Mouse (Mus musculus) liver, postnatal 0 days (tissue): Measurements from ENCODE around the gene Nsf. TPM values are rescaled to one million over a fixed set of nuclear protein-coding genes. Genes with fewer than 3 reads are reported as not detected.
A peak's percentile ranks its signal among the peaks of the same experiment; 100 is the strongest.

Source experiments
- ATAC-seq: fragments of 200-750 bp; cut with Nextera tagmentation; 2 replicates; pipeline ENCODE4 v1.8.0; 2017; ENCODE audit warnings: mild to moderate bottlenecking, moderate library complexity
- DNase-seq: peaks from one replicate; pipeline ENCODE4 v3.0.0-alpha.2; 2016
- H3K27ac ChIP-seq: fragments of 300-500 bp; sonication (generic); 2 replicates; pipeline ENCODE4 v1.5.1; 2014; ENCODE audit warnings: antibody characterized with exemption, moderate library complexity, mild to moderate bottlenecking, low read depth
- H3K27me3 ChIP-seq: fragments of 300-500 bp; sonication (generic); 2 replicates; pipeline ENCODE4 v1.6.1; 2014; ENCODE audit warnings: low read length, control low read depth, mixed read lengths; ENCODE audit not compliant: insufficient read depth
- H3K36me3 ChIP-seq: fragments of 300-500 bp; sonication (generic); replicated peaks from 2 replicates; pipeline ENCODE4 v1.6.1; 2014; ENCODE audit warnings: mild to moderate bottlenecking, control low read depth, low read length, moderate library complexity, mixed read lengths; ENCODE audit not compliant: insufficient read depth
- H3K4me1 ChIP-seq: fragments of 300-500 bp; sonication (generic); 2 replicates; pipeline ENCODE4 v1.6.1; 2014; ENCODE audit warnings: antibody characterized with exemption, mild to moderate bottlenecking, control low read depth; ENCODE audit not compliant: insufficient read depth
- H3K4me2 ChIP-seq: fragments of 300-500 bp; sonication (generic); 2 replicates; pipeline ENCODE4 v1.6.1; 2014; ENCODE audit warnings: low read depth, mild to moderate bottlenecking, low read length, moderate library complexity, mixed read lengths
- H3K4me3 ChIP-seq: fragments of 300-500 bp; sonication (generic); 2 replicates; pipeline ENCODE4 v1.5.1; 2014; ENCODE audit warnings: low read depth, low read length
- H3K9ac ChIP-seq: fragments of 300-500 bp; sonication (generic); replicated peaks from 2 replicates; pipeline ENCODE4 v1.6.1; 2014; ENCODE audit warnings: mild to moderate bottlenecking, moderate library complexity
- H3K9me3 ChIP-seq: fragments of 300-500 bp; sonication (generic); 2 replicates; pipeline ENCODE4 v1.6.1; 2016; ENCODE audit warnings: mild to moderate bottlenecking, control low read depth, low read length, mixed read lengths
- CTCF ChIP-seq: sonication (generic); IDR thresholded peaks from 2 replicates; pipeline ENCODE4 v1.5.1; 2016; ENCODE audit warnings: antibody characterized with exemption, low read depth
- EP300 ChIP-seq: IDR thresholded peaks from 2 replicates; pipeline ENCODE4 v1.6.1; 2016; ENCODE audit warnings: antibody characterized with exemption, low read depth, mild to moderate bottlenecking
- WGBS: fragments of 180-500 bp; shearing (Covaris S2); extraction: QIAGEN DNeasy Blood & Tissue Kit; methylation state at CpG from one replicate; pipeline ENCODE4 v1.1.7; 2014; ENCODE audit not compliant: insufficient replicate concordance; 5-methylcytosine and 5-hydroxymethylcytosine counted together
- polyA plus RNA-seq: library from polyadenylated mRNA; unstranded; fragments of >200 nt; fragmentation: Nextera tagmentation; extraction: Ambion mirVana; gene quantifications from 2 replicates; pipeline ENCODE4 v1.2.1, GENCODE M21; 2015

The Nsf gene
- polyA plus RNA-seq, 1 experiment from 2014 or later = 16.0 TPM

GRCm38 (mm10) chr11:103937976-103938728 lies 15.7 kb downstream of the Nsf start:
- DNase-seq (no peak), ATAC-seq (no peak)
- Histone ChIP-seq H3K27ac (no peak overlapping the region), H3K9me3 (no peaks in the 10 kb centered on the region), H3K27me3 (no peaks in the 10 kb centered on the region), H3K9ac (no peak overlapping the region), H3K36me3 (no peaks in the 10 kb centered on the region), H3K4me1 (no peaks in the 10 kb centered on the region), H3K4me2 (no peak overlapping the region), H3K4me3 (no peak overlapping the region)
- TF ChIP-seq EP300 (no peak), CTCF (no peak)
- WGBS = 90% methylated on average over 25 of the region's 25 CpGs

GRCm38 (mm10) chr11:103937451-103937850 lies 16.4 kb downstream of the Nsf start:
- Histone ChIP-seq H3K9me3 (no peaks in the 10 kb centered on the region), H3K36me3 (no peaks in the 10 kb centered on the region), H3K27me3 (no peaks in the 10 kb centered on the region), H3K4me2 (no peak overlapping the region), H3K4me1 (no peaks in the 10 kb centered on the region), H3K27ac (no peak overlapping the region), H3K9ac (no peak overlapping the region), H3K4me3 (no peak overlapping the region)
- WGBS = 84% methylated on average over 9 of the region's 9 CpGs
- DNase-seq (no peak), ATAC-seq (no peak)
- TF ChIP-seq EP300 (no peak), CTCF (no peak)

GRCm38 (mm10) chr11:103935717-103936116 lies 18.1 kb downstream of the Nsf start:
- Histone ChIP-seq H3K4me3 (no peak overlapping the region), H3K27ac (no peak overlapping the region), H3K9me3 (no peaks in the 10 kb centered on the region), H3K9ac (no peak overlapping the region), H3K4me2 (no peak overlapping the region), H3K27me3 (no peaks in the 10 kb centered on the region), H3K4me1 (no peaks in the 10 kb centered on the region), H3K36me3 (no peaks in the 10 kb centered on the region)
- no peak for ATAC-seq
- DNase-seq = no peak
- TF ChIP-seq EP300 (no peak), CTCF (no peak)
- WGBS = 77% methylated on average over 2 of the region's 2 CpGs

GRCm38 (mm10) chr11:103933886-103934285 lies 20.0 kb downstream of the Nsf start:
- peaks cover 9% of the 10 kb centered on the region; the same call in 1 of the 2 replicates for H3K36me3 ChIP-seq
- DNase-seq = no peak
- no peak overlapping the region for H3K4me2 ChIP-seq
- no peak for TF ChIP-seq EP300
- TF ChIP-seq CTCF = no peak
- no peaks in the 10 kb centered on the region for H3K4me1 ChIP-seq
- 85% methylated on average over 6 of the region's 6 CpGs for WGBS
- H3K27ac ChIP-seq = no peak overlapping the region
- H3K9ac ChIP-seq = no peak overlapping the region
- ATAC-seq = no peak
- no peak overlapping the region for H3K4me3 ChIP-seq
- H3K27me3 ChIP-seq = no peaks in the 10 kb centered on the region
- H3K9me3 ChIP-seq = no peaks in the 10 kb centered on the region

- Histone ChIP-seq H3K9ac (no peak overlapping the region), H3K4me3 (no peak overlapping the region), H3K4me2 (no peak overlapping the region), H3K4me1 (no peaks in the 10 kb centered on the region), H3K27ac (no peak overlapping the region), H3K27me3 (no peaks in the 10 kb centered on the region), H3K9me3 (no peaks in the 10 kb centered on the region), H3K36me3 (peaks cover 9% of the 10 kb centered on the region; the same call in 1 of the 2 replicates)
- TF ChIP-seq CTCF = no peak
- no peak for TF ChIP-seq EP300
- ATAC-seq (no peak), DNase-seq (no peak)
- 54% methylated on average over 2 of the region's 2 CpGs for WGBS
Measured at GRCm38 (mm10) chr11:103923957-103924356, 29.9 kb downstream of the Nsf start.

GRCm38 (mm10) chr11:103923272-103923671 lies 30.6 kb downstream of the Nsf start:
- Histone ChIP-seq H3K9me3 (no peaks in the 10 kb centered on the region), H3K4me1 (no peaks in the 10 kb centered on the region), H3K27ac (no peak overlapping the region), H3K4me2 (no peak overlapping the region), H3K27me3 (no peaks in the 10 kb centered on the region), H3K4me3 (no peak overlapping the region), H3K9ac (no peak overlapping the region), H3K36me3 (0 out of 2 replicates have a peak, but pooled peaks cover 2% of the 10 kb centered on the region)
- DNase-seq (no peak), ATAC-seq (no peak)
- WGBS = 82% methylated on average over 4 of the region's 4 CpGs
- no peak for TF ChIP-seq EP300
- peak; percentile 17 for TF ChIP-seq CTCF
